Mouse (Mus musculus) ES-E14 (cell line): Measurements from ENCODE around the gene Efna1. TPM values are rescaled to one million over a fixed set of nuclear protein-coding genes. Genes with fewer than 3 reads are reported as not detected.

Source experiments
- DNase-seq: peaks from one replicate; pipeline ENCODE4 v3.0.0-alpha.2; 2013; ENCODE audit warnings: low read depth, low spot score
- H3K27ac ChIP-seq: 2 replicates; pipeline ENCODE4 v1.5.1; 2012; ENCODE audit warnings: low read depth, mild to moderate bottlenecking, low read length, moderate library complexity, mixed read lengths; ENCODE audit not compliant: poor library complexity, insufficient read depth, severe bottlenecking
- H3K36me3 ChIP-seq: 2 replicates; pipeline ENCODE4 v1.6.1; 2012; ENCODE audit warnings: mild to moderate bottlenecking, low read length, moderate library complexity, mixed read lengths; ENCODE audit not compliant: control insufficient read depth, poor library complexity, insufficient read depth, severe bottlenecking
- H3K4me1 ChIP-seq, 2 experiments: fragments of 150-350 bp in 1 of 2; sonication (generic) in 1 of 2; 2 replicates each; pipeline ENCODE4 v1.6.1; 2012; ENCODE audit warnings: low read length in 2 of 2, mild to moderate bottlenecking in 1 of 2, mixed read lengths in 1 of 2; ENCODE audit not compliant: control insufficient read depth in 2 of 2, insufficient read depth in 2 of 2, poor library complexity in 1 of 2
- H3K4me3 ChIP-seq, 2 experiments: fragments of 150-350 bp in 1 of 2; sonication (generic) in 1 of 2; 2 replicates each; pipeline ENCODE4 v1.5.1; 2012; ENCODE audit warnings: low read length in 2 of 2, low read depth in 1 of 2, mild to moderate bottlenecking in 1 of 2, mixed read lengths in 1 of 2; ENCODE audit not compliant: insufficient read depth in 1 of 2, poor library complexity in 1 of 2, severe bottlenecking in 1 of 2
- H3K9ac ChIP-seq: 2 replicates; pipeline ENCODE4 v1.6.1; 2012; ENCODE audit warnings: low read depth, mild to moderate bottlenecking, low read length, mixed read lengths; ENCODE audit not compliant: poor library complexity, insufficient read depth, severe bottlenecking
- H3K9me3 ChIP-seq: fragments of 150-350 bp; sonication (generic); 2 replicates; pipeline ENCODE4 v1.6.1; 2012; ENCODE audit warnings: low read depth, mild to moderate bottlenecking, low read length; ENCODE audit not compliant: control insufficient read depth, insufficient read depth
- CHD2 ChIP-seq: IDR thresholded peaks from 2 replicates; pipeline ENCODE4 v1.6.1; 2014; ENCODE audit warnings: mild to moderate bottlenecking, low read depth, low read length, inconsistent platforms
- HCFC1 ChIP-seq: IDR thresholded peaks from 2 replicates; pipeline ENCODE4 v1.6.1; 2012; ENCODE audit warnings: low read length, inconsistent platforms, borderline replicate concordance; ENCODE audit not compliant: insufficient read depth
- MAFK ChIP-seq: IDR thresholded peaks from 2 replicates; pipeline ENCODE4 v1.6.1; 2014; ENCODE audit warnings: mild to moderate bottlenecking, low read depth, low read length, inconsistent platforms; ENCODE audit not compliant: insufficient read depth
- ZC3H11A ChIP-seq: IDR thresholded peaks from 2 replicates; pipeline ENCODE4 v1.6.1; 2012; ENCODE audit warnings: low read depth, mild to moderate bottlenecking, inconsistent platforms, low read length, borderline replicate concordance
- ZNF384 ChIP-seq: IDR thresholded peaks from 2 replicates; pipeline ENCODE4 v1.6.1; 2012; ENCODE audit warnings: low read depth, low read length, inconsistent platforms
- in situ Hi-C, 2 experiments: fragments of 600-800 bp; cut with MboI; formaldehyde crosslinking; loops; one replicate each; pipeline ENCODE4 v1.15.1; 2025; ENCODE audit warnings: low sequenced_read_pairs in 2 of 2, inconsistent platforms in 1 of 2; ENCODE audit not compliant: unreplicated experiment in 2 of 2
- total RNA-seq: library from RNA; depleted of rRNA; stranded (reverse); fragments of 300-350 nt; gene quantifications from 2 replicates; pipeline ENCODE4 v1.2.3, GENCODE M21; 2012

The Efna1 gene
- total RNA-seq, 1 experiment = 2.1 TPM

DNA sequence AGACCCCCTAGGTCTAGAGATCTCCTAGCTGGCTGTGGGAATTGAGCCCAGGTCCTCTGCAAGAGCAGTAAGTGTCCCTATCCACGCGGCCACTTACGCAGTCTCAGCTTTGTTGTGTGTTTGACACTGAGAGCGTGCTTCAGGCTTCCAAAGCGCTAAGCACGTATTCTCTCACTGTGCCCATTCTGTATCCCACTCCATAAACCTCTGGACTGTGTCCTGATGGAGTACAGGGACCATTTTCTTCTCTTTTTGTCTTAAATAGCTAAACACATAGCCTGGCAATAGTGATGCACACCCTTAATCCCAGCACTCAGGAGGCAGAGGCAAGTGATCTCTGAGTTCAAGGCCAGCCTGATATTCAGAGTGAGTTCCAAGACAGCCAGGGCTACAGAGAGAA, 18.0 kb upstream of the Efna1 start:
- H3K9me3 ChIP-seq = no peaks in the 10 kb centered on the region
- no peak overlapping the region for H3K4me3 ChIP-seq
- TF ChIP-seq HCFC1 (no peak), ZC3H11A (no peak), MAFK (no peak), CHD2 (no peak), ZNF384 (no peak)
- H3K36me3 ChIP-seq = no peaks in the 10 kb centered on the region
- no peak for DNase-seq
- no peaks in the 10 kb centered on the region for H3K4me1 ChIP-seq
- in situ Hi-C loops = no loop called here
- H3K27ac ChIP-seq = no peak overlapping the region
- no peak overlapping the region for H3K9ac ChIP-seq

DNA sequence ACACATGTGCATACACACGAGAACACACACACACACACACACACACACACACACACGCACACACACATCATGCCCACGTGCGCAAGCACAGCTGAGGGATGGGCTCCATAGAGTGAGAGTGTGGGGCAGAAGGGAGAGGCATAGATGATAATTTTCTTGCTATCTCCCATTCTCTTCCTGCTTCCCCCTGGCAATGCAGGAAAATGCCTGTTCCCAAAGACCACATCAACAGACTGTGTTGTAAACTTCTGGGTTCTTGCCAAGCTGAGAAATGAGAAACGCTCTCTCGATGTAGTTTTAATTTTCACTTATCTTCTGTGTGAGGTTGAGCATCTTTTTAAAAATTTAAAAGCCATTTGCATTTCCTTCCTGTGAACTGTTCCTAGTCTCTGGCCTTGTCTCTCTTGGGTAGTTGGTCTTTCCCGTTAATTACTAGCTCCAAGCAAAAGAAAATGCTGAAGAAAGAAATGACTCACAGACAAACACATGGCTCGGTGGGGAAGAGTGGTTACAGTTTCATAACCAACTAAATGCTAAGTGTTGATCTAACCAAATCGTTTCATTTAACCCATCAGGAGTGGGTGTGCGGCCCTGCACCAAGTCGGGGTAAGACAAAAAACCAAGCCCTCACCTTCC, 15.9 kb upstream of the Efna1 start:
- in situ Hi-C loops = no loop called here
- no peak overlapping the region for H3K27ac ChIP-seq
- no peaks in the 10 kb centered on the region for H3K36me3 ChIP-seq
- TF ChIP-seq ZNF384 = no peak
- TF ChIP-seq ZC3H11A = no peak
- no peak for TF ChIP-seq MAFK
- no peak for TF ChIP-seq HCFC1
- no peak for TF ChIP-seq CHD2
- H3K9me3 ChIP-seq = no peaks in the 10 kb centered on the region
- no peak overlapping the region for H3K4me3 ChIP-seq
- H3K4me1 ChIP-seq = no peaks in the 10 kb centered on the region
- no peak overlapping the region for H3K9ac ChIP-seq
- DNase-seq = no peak

DNA sequence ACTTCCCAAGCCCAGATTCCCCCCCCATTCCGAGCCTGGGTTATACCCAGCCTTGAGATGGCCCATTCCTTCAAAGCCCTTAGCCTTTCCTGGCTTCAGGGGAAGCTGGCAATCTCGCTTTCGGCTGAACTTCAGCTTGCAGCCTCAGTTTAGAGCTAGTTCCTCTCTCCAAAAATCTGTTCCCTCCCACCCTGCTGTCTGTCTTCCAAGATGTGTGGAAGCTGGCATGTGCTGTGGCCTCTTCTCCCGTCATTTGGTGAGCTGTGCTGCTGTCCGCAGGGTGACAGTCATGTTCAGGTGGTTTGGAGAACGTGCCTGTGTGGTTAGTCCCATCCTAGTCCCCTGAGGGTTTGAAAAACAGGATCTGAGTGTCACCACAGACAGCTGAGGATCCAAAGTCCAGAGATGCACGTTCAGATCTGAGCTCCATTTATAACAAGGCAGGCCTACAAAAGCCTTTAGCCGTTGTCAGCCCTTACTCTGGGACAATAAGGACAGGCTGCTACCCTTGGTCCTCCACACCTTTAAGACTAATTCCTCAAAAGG, 14.8 kb upstream of the Efna1 start:
- Histone ChIP-seq H3K4me3 (no peak overlapping the region), H3K27ac (no peak overlapping the region), H3K9me3 (no peaks in the 10 kb centered on the region)

DNA sequence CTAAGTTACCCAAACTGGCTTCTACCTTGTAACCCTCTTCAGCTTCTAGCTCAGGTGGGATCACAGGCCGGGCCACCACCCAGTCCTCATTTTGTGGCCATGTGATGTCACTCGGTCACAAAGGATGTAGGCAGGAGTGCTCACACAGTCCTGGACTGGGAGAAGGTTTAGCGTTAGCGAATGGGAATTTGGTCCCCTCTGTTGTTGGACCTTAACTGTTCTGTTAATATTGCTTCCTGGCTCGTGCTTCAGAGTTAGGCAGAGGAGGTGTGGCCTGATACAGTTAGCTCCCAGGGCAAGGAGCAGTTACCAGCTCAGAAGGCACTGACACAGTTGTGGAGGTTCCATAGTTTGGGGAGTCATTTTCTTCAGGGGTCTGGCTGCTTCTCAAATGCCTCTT, 13.3 kb upstream of the Efna1 start:
- no peak overlapping the region for H3K4me3 ChIP-seq
- in situ Hi-C loops = no loop called here
- H3K9ac ChIP-seq = no peak overlapping the region
- H3K9me3 ChIP-seq = no peaks in the 10 kb centered on the region
- H3K36me3 ChIP-seq = no peaks in the 10 kb centered on the region
- no peak for TF ChIP-seq ZC3H11A
- no peak for TF ChIP-seq HCFC1
- no peak for TF ChIP-seq CHD2
- no peak for TF ChIP-seq ZNF384
- TF ChIP-seq MAFK = no peak
- no peak overlapping the region for H3K27ac ChIP-seq
- H3K4me1 ChIP-seq = no peaks in the 10 kb centered on the region
- no peak for DNase-seq

More for the DNA sequence above, 14.8 kb upstream of the Efna1 start:
- no peak overlapping the region for H3K9ac ChIP-seq
- DNase-seq = no peak
- no peak for TF ChIP-seq MAFK
- no peak for TF ChIP-seq ZNF384
- TF ChIP-seq CHD2 = no peak
- no peak for TF ChIP-seq HCFC1
- TF ChIP-seq ZC3H11A = no peak
- no peaks in the 10 kb centered on the region for H3K36me3 ChIP-seq
- in situ Hi-C loops = no loop called here
- no peaks in the 10 kb centered on the region for H3K4me1 ChIP-seq
